Mouse (Mus musculus) limb, embryonic 15.5 days (tissue): ENCODE measurements around the gene Nkg7. TPM values are rescaled to one million over a fixed set of nuclear protein-coding genes. Genes with fewer than 3 reads are reported as not detected.

ENCODE experiments used
- ATAC-seq: fragments of 200-750 bp; cut with Nextera tagmentation; 2 replicates; pipeline ENCODE4 v1.8.0; 2017; ENCODE audit warnings: low read depth, moderate TSS enrichment; ENCODE audit not compliant: insufficient number of reproducible peaks, low FRiP score, low TSS enrichment
- H3K27ac ChIP-seq: fragments of 300-500 bp; sonication (generic); 2 replicates; pipeline ENCODE4 v1.5.1; 2015; ENCODE audit warnings: moderate library complexity, mild to moderate bottlenecking, inconsistent platforms
- H3K27me3 ChIP-seq: fragments of 300-500 bp; sonication (generic); 2 replicates; pipeline ENCODE4 v1.6.1; 2015; ENCODE audit warnings: inconsistent platforms
- H3K36me3 ChIP-seq: fragments of 300-500 bp; sonication (generic); 2 replicates; pipeline ENCODE4 v1.6.1; 2015; ENCODE audit warnings: inconsistent platforms
- H3K4me1 ChIP-seq: fragments of 300-500 bp; sonication (generic); 2 replicates; pipeline ENCODE4 v1.6.1; 2015; ENCODE audit warnings: inconsistent platforms
- H3K4me2 ChIP-seq: fragments of 300-500 bp; sonication (generic); 2 replicates; pipeline ENCODE4 v1.6.1; 2015; ENCODE audit warnings: mild to moderate bottlenecking, inconsistent platforms
- H3K4me3 ChIP-seq: fragments of 300-500 bp; sonication (generic); 2 replicates; pipeline ENCODE4 v1.5.1; 2015; ENCODE audit warnings: mild to moderate bottlenecking, inconsistent platforms
- H3K9ac ChIP-seq: fragments of 300-500 bp; sonication (generic); 2 replicates; pipeline ENCODE4 v1.6.1; 2015; ENCODE audit warnings: inconsistent platforms
- H3K9me3 ChIP-seq: fragments of 300-500 bp; sonication (generic); 2 replicates; pipeline ENCODE4 v1.6.1; 2016; ENCODE audit warnings: inconsistent platforms
- WGBS: fragments of 180-500 bp; shearing (Covaris S2); methylation state at CpG from one replicate; pipeline ENCODE4 v1.1.7; 2015; 5-methylcytosine and 5-hydroxymethylcytosine counted together
- microRNA-seq: library from miRNA; unstranded; fragments of <30 nt; microRNA quantifications from one replicate; pipeline ENCODE4, GENCODE M21; 2016
- polyA plus RNA-seq: library from polyadenylated mRNA; unstranded; fragments of >200 nt; fragmentation: Nextera tagmentation; extraction: Ambion mirVana; gene quantifications from 2 replicates; pipeline ENCODE4 v1.2.1, GENCODE M21; 2015

The Nkg7 gene
- polyA plus RNA-seq, 1 experiment from 2014 or later: 4.2 TPM

DNA sequence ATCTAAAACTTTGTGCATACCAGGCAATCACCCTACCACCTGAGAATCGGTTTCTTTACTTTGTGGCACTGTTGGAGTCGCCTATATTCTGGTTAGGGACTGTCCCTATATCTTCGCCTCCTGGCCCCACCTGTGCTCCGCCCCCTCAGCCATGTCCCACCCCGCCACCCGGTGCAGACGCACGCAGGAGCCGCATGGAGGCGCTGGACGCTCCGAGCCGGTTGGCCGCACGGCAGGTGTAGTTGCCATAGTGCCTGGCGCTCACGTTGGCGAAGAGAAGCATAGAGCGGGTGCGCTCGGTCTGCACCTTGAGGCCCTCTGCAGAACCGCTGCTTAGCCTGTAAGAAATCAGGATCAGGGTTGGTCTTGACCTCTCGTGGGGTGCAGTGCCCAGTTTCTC lies 38.8 kb downstream of the Nkg7 start:
- no peak overlapping the region for H3K4me2 ChIP-seq
- 13% methylated on average over 23 of the region's 23 CpGs for WGBS
- H3K36me3 ChIP-seq: no peaks in the 10 kb centered on the region
- H3K4me3 ChIP-seq: no peak overlapping the region
- H3K9ac ChIP-seq: no peak overlapping the region
- peaks cover 5% of the 10 kb centered on the region; the same call in 1 of the 2 replicates for H3K4me1 ChIP-seq
- no peak for ATAC-seq
- H3K27me3 ChIP-seq: peaks cover 41% of the 10 kb centered on the region
- no peaks in the 10 kb centered on the region for H3K9me3 ChIP-seq
- H3K27ac ChIP-seq: no peak overlapping the region

DNA sequence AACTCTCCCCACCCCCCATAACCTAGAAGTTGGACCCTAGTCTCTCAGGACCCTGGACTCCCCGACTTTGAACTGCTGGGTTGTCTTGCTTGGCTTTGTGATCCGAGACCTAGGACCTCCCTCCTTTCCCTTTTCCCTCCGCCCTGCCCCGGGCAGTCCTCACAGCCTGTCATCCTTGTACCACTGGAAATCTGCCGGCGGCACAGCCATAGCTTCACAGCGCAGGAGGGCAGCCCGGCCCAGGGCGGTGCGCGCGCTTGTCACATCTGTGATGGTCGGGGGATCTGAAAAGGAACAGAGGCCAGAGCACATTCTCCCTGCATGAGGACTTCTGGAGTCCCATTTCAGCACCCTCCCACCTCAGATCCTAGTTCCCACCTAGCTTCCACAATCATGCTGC lies 39.5 kb downstream of the Nkg7 start:
- peaks cover 41% of the 10 kb centered on the region for H3K27me3 ChIP-seq
- WGBS: 10% methylated on average over 13 of the region's 13 CpGs
- ATAC-seq: no peak
- H3K4me1 ChIP-seq: peaks cover 5% of the 10 kb centered on the region; the same call in 1 of the 2 replicates
- H3K27ac ChIP-seq: no peak overlapping the region
- no peak overlapping the region for H3K4me3 ChIP-seq
- H3K9me3 ChIP-seq: no peaks in the 10 kb centered on the region
- no peak overlapping the region for H3K9ac ChIP-seq
- H3K36me3 ChIP-seq: no peaks in the 10 kb centered on the region
- H3K4me2 ChIP-seq: no peak overlapping the region

DNA sequence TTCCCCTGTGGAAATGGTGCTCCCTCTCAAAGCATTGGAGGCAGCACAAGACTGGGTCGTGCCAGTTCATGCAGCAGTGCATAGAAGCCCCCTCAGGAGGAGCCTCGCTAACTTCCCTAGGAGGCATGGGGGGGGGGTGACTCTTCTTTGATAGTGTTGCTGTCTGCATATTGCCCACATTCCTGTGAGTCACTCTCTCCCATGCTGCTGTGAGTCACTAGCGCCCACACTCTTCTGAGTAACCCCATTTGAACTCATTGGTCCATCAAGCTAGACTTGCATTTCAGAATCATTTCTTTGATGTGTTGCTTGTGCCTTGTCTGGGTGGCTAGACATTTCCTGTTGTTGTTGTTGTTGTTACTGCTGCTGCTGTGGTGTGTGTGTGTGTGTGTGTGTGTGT lies 44.3 kb downstream of the Nkg7 start:
- no peaks in the 10 kb centered on the region for H3K9me3 ChIP-seq
- no peak overlapping the region for H3K4me3 ChIP-seq
- ATAC-seq: no peak
- H3K4me1 ChIP-seq: peaks cover 5% of the 10 kb centered on the region; the same call in 1 of the 2 replicates
- H3K27ac ChIP-seq: no peak overlapping the region
- H3K36me3 ChIP-seq: no peaks in the 10 kb centered on the region
- no peak overlapping the region for H3K9ac ChIP-seq
- no peak overlapping the region for H3K4me2 ChIP-seq
- H3K27me3 ChIP-seq: peaks cover 22% of the 10 kb centered on the region
- WGBS: 62% methylated on average over 3 of the region's 3 CpGs

DNA sequence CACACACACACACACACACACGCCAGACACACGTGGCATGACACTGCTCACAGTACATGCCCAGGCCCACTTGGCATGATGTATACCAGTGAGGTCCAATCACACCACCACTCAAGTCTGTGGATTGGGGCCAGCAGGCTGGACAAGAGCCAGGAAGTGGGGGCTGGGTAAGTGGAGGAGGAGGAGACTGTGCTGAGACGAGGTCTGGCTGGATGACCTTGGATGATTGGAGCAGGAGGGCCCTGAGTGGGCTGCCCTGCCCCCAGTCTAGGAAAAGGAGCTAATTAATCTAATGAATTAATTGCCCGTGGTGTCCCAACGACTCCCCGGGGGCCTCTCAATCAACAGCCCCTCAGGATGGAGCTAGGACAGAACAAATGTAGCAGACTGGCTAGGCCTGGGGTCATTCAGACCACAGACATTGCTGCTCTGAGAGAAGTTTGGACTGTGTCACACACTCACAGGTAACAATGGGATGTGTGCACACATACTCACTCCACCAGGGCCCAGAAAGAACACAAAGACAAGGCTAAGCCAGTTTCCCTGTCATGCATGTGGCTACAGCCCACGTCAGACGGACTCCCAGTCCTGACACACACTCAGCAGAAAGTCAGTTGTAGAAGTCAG lies 45.3 kb downstream of the Nkg7 start:
- Histone ChIP-seq H3K9me3 (no peaks in the 10 kb centered on the region), H3K36me3 (no peaks in the 10 kb centered on the region), H3K4me3 (no peak overlapping the region), H3K9ac (no peak overlapping the region), H3K4me1 (no peaks in the 10 kb centered on the region), H3K27ac (no peak overlapping the region), H3K27me3 (peaks cover 12% of the 10 kb centered on the region), H3K4me2 (no peak overlapping the region)
- ATAC-seq: no peak
- WGBS: 57% methylated on average over 8 of the region's 8 CpGs

DNA sequence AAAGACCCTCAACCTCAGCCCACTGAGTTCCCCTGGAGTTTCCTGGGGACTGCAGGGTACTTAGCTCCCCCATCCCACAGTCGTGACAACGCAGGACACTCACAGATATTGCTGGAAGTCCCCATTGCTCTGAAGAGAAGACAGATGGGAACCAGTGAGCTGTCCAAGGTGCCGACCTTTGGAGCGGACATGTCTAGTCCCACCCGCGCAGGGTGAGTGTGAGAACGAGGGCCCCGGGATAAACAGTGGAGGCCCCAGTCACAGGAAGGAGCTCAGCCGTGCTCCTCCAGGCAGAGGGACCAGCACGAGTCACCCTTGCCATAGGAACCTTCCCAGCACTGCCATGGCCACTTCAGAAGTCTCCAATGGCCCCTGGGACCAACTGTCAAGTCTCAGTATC lies 46.4 kb downstream of the Nkg7 start:
- no peak for ATAC-seq
- Histone ChIP-seq H3K27me3 (peaks cover 2% of the 10 kb centered on the region), H3K4me1 (no peaks in the 10 kb centered on the region), H3K27ac (no peak overlapping the region), H3K4me2 (no peak overlapping the region), H3K9ac (no peak overlapping the region), H3K4me3 (no peak overlapping the region), H3K9me3 (no peaks in the 10 kb centered on the region), H3K36me3 (no peaks in the 10 kb centered on the region)
- WGBS: 14% methylated on average over 10 of the region's 10 CpGs

Small RNA genes within 50 kb of the gene (microRNA-seq; reads per million reads assigned to microRNA genes)
- 0.61 reads per million for gene Mir7051

Other genes with a start within 250 kb of the Nkg7 start
- 15.0 and 15.5 TPM in 2 replicates for gene Zfp715, start 123.8 kb upstream of the Nkg7 start, polyA plus RNA-seq
- gene Siglecf, start 85.7 kb upstream of the Nkg7 start, polyA plus RNA-seq: 0.31 and 0.35 TPM in 2 replicates
- gene Siglecg, start 28.9 kb upstream of the Nkg7 start, polyA plus RNA-seq: 0.06 and 0.12 TPM in 2 replicates
- gene Lim2, start 9.4 kb upstream of the Nkg7 start, polyA plus RNA-seq: not detected in 2 replicates
- not detected in 2 replicates for gene Cldnd2, start 3.7 kb downstream of the Nkg7 start, polyA plus RNA-seq
- gene Etfb, start 7.0 kb downstream of the Nkg7 start, polyA plus RNA-seq: 275 and 316 TPM in 2 replicates
- gene Gm45233, start 7.1 kb downstream of the Nkg7 start, polyA plus RNA-seq: 0.37 and 0.99 TPM in 2 replicates
- gene Vsig10l, start 26.1 kb downstream of the Nkg7 start, polyA plus RNA-seq: 18.1 and 21.7 TPM in 2 replicates
- 0.74 and 1.1 TPM in 2 replicates for gene Iglon5, start 53.0 kb downstream of the Nkg7 start, polyA plus RNA-seq
- not detected in 2 replicates for gene 4931406B18Rik, start 68.9 kb downstream of the Nkg7 start, polyA plus RNA-seq
- gene Cd33, start 107.4 kb downstream of the Nkg7 start, polyA plus RNA-seq: 1.4 and 2.2 TPM in 2 replicates
- 3.6 and 4.3 TPM in 2 replicates for gene Zfp658, start 125.2 kb downstream of the Nkg7 start, polyA plus RNA-seq
- gene Zfp719, start 142.5 kb downstream of the Nkg7 start, polyA plus RNA-seq: 14.2 and 14.5 TPM in 2 replicates
- gene Zfp819, start 170.1 kb downstream of the Nkg7 start, polyA plus RNA-seq: 0.19 TPM in 1 of 2 replicates, not detected in the other
- gene Ceacam18, start 197.6 kb downstream of the Nkg7 start, polyA plus RNA-seq: not detected in 2 replicates
- gene Siglece, start 223.1 kb downstream of the Nkg7 start, polyA plus RNA-seq: 1.2 TPM in 2 replicates
- 16.4 and 17.9 TPM in 2 replicates for gene Ctu1, start 234.9 kb downstream of the Nkg7 start, polyA plus RNA-seq